Mouse (Mus musculus) inflammation-experienced regulatory T-cells, adult 6 months (primary cell): ENCODE measurements around the gene Neurog1. TPM values are rescaled to one million over a fixed set of nuclear protein-coding genes. Genes with fewer than 3 reads are reported as not detected.

Source experiments
- ATAC-seq: one replicate; pipeline ENCODE4 v1.8.0; 2017
- polyA plus RNA-seq, 3 experiments: library from polyadenylated mRNA; unstranded; fragments of 100-300 nt; shearing (Covaris generic); gene quantifications; one replicate each; pipeline ENCODE4 v1.2.1; 2017

Gene Neurog1
- polyA plus RNA-seq, 3 experiments from 2014 or later = not detected

- no peak for ATAC-seq
Observed at GRCm38 (mm10) chr13:56214633-56215032, 37.3 kb downstream of the Neurog1 start.

- no peak for ATAC-seq
Observed at GRCm38 (mm10) chr13:56209067-56209411, 42.9 kb downstream of the Neurog1 start.

DNA sequence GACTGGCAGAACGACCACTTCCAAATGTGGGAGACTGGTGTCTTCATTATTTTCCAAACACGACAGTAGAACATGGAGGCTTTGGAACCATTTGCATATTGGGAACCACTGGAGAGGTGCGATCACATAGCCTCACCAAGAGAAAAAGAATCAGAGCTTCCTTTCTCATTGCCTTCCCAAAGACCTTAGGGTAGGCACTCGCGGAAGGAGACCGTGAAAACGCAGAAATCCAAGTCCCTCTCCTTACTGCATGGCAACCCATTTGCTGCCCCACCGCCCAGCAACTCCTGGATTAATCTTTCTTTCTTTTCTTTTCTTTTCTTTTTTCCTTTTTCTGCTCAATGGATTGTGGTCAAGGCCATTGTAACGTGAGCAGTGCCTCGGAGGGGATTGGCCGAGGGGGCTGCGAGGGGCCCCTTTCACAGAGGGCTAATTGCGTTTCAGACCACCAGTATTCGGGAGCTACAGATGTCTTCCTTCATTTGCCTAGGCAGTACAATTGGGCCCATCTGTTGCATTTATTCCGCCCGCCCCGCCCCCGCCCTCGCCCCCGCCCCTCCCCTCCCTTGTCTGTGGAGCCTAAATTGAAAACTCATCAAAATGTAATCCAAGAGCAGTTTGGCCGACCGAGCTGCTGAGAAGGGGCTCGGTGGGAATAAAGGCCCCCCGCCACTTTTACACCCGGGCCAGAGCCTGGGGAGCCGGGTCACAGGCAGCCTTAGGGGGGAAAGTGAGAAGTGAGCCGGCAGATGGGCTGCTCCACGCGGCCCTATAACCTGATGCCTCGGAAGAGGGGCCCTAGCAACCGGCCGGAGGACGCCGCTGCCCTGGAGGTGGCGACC lies 43.5 kb downstream of the Neurog1 start:
- no peak for ATAC-seq

Other genes with a start within 250 kb of the Neurog1 start
- gene H2afy, start 115.8 kb downstream of the Neurog1 start, polyA plus RNA-seq = 100 to 1,000 TPM; 112 to 148 (median 117) TPM
- under 1 TPM in 1 of 3 experiments, not detected in 2; 0.91 TPM for gene Tifab, start 73.3 kb downstream of the Neurog1 start, polyA plus RNA-seq
- gene Cxcl14, start 44.4 kb upstream of the Neurog1 start, polyA plus RNA-seq = not detected
- not detected for gene Gm3045, start 174.4 kb upstream of the Neurog1 start, polyA plus RNA-seq
- gene Slc25a48, start 186.2 kb upstream of the Neurog1 start, polyA plus RNA-seq = not detected
- gene Il9, start 230.1 kb upstream of the Neurog1 start, polyA plus RNA-seq = not detected